ENCODE assay signal across 8 mouse cellular contexts in genomic region chr19:23970374-23970773, GRCm38 (mm10).
"Had no signal": no experiment of that assay in that cellular context is flagged by ENCODE, and none has a peak within 500 bp of the region (broad histone marks: within the 10 kb centered on the region; RNA-seq: fewer than 3 reads in every experiment).

No protein-coding gene starts in this region.

- H3K4me2 ChIP-seq: limb, embryonic 13.5 days; midbrain, embryonic 13.5 days had no signal

- H3K27me3 ChIP-seq: limb, embryonic 13.5 days; midbrain, embryonic 13.5 days had no signal

- DNase-seq: left cerebral cortex, postnatal 4 days; lung, adult 18-20 months; right cerebral cortex, postnatal 14 days; thymus, postnatal 4 days had no signal

- H3K4me3 ChIP-seq: limb, embryonic 13.5 days; midbrain, embryonic 13.5 days had no signal

- H3K36me3 ChIP-seq: limb, embryonic 13.5 days had no signal

- H3K9ac ChIP-seq: limb, embryonic 13.5 days; liver, embryonic 14.5 days; midbrain, embryonic 13.5 days had no signal

- H3K9me3 ChIP-seq: limb, embryonic 13.5 days; midbrain, embryonic 13.5 days had no signal

- H3K27ac ChIP-seq: limb, embryonic 13.5 days; liver, embryonic 14.5 days; midbrain, embryonic 13.5 days; stomach, postnatal 0 days had no signal

- ATAC-seq: midbrain, embryonic 13.5 days had no signal
